Mouse (Mus musculus) liver, adult 2 months (tissue): ENCODE data around the gene Sarm1.

Experiments
- CTCF ChIP-seq: fragments of 200-500 bp; IDR thresholded peaks from 2 replicates; pipeline ENCODE4 v1.5.1; 2011; ENCODE audit warnings: low read depth, low read length, control low read depth
- POLR2A ChIP-seq: fragments of 200-500 bp; IDR thresholded peaks from 2 replicates; pipeline ENCODE4 v1.6.1; 2011; ENCODE audit warnings: low read length, control low read depth; ENCODE audit not compliant: insufficient read depth; ENCODE audit errors: extremely low read depth

- TF ChIP-seq POLR2A (no peak), CTCF (no peak)
These were observed 38.0 kb upstream of the Sarm1 start for GRCm38 (mm10) chr11:78535376-78536079.
